Mouse (Mus musculus) small intestine, adult 2 months (tissue): ENCODE data around the gene Pmm1.

ENCODE experiments used
- CTCF ChIP-seq: fragments of 200-500 bp; IDR thresholded peaks from 2 replicates; pipeline ENCODE4 v1.5.1; 2012; ENCODE audit warnings: low read depth, mild to moderate bottlenecking, control low read depth, inconsistent platforms, low read length, moderate library complexity, mixed read lengths; ENCODE audit not compliant: insufficient replicate concordance, insufficient read length; ENCODE audit errors: extremely low read depth
- POLR2A ChIP-seq: fragments of 200-500 bp; IDR thresholded peaks from 2 replicates; pipeline ENCODE4 v1.6.1; 2012; ENCODE audit warnings: low read depth, mild to moderate bottlenecking, control low read depth, inconsistent platforms, low read length, moderate library complexity

GRCm38 (mm10) chr15:81917621-81918463 lies 42.9 kb downstream of the Pmm1 start:
- TF ChIP-seq CTCF (peak; percentile 81; the same call in 1 of the 2 replicates), POLR2A (no peak)
